Mouse (Mus musculus): ENCODE results near the gene Id3.

DNA sequence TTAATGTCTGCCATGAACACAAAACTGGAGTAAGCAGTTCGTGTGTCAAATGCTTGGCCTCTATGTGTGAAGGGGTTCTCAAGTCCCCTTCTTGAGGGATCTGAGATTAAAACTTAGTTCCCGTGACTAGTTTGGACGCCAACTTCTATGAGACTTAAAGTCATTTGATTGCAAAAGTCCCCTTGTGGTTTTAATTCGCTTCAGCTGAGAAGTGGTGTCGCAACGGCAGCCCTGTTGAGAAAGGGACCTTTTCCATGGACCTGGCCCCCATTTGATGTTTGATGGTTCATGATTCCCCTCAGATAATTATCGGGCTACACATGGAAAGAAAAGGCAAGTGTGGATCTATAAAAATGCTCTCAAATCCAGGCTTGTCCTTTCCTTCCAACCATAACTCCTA, 36.2 kb downstream of the Id3 start:
- no peak for TF ChIP-seq CTCF (IDR thresholded peaks at IDR 0.05; ENCODE audit: low read depth, low read length)
- TF ChIP-seq GATA1 (IDR thresholded peaks at IDR 0.05; ENCODE audit: borderline replicate concordance, low read length): no peak
- TF ChIP-seq TAL1 (conservative IDR thresholded peaks at IDR 0.05; ENCODE audit: low read depth, low read length): no peak
- no peak for TF ChIP-seq GATA2 (IDR thresholded peaks at IDR 0.05; ENCODE audit: borderline replicate concordance, low read depth, low read length)
- no peak for TF ChIP-seq POLR2AphosphoS5 (IDR thresholded peaks at IDR 0.05; ENCODE audit: insufficient replicate concordance, low read depth, low read length)
